Mouse (Mus musculus) right cerebral cortex, postnatal 36 days (tissue): ENCODE data around the gene C1galt1.

Experiments used
- DNase-seq, 2 experiments: peaks; one replicate each; pipeline ENCODE4 v3.0.0; 2022; ENCODE audit warnings: low spot score in 2 of 2, mixed read lengths in 1 of 2

Gene C1galt1

GRCm38 (mm10) chr6:7844802-7845679 is at the start of gene C1galt1:
C1galt1 (plus strand) TSS chr6:7844842.
- no peak for DNase-seq

DNA sequence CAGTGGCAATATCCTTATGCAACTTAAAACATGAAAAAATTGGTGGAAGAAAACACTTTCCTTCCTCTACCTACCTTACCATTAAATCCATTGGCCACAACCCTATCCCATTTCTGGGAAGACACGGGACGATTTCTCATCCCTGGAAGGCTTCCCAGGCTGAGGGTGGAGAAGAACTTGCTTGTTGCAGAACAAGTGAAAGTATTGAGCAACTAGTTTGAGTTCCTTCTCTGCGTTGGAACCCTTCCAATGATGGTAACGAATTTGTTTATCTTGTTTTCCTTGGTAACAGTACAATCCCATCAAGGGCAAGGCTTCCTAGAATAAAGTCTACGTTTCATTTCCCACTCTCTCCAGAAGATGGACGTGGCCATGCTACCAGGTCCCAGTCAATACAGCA is 44.7 kb upstream of the C1galt1 start:
- no peak for DNase-seq

- DNase-seq, result no peak
These were observed 40.7 kb upstream of the C1galt1 start for GRCm38 (mm10) chr6:7803765-7804542.

DNA sequence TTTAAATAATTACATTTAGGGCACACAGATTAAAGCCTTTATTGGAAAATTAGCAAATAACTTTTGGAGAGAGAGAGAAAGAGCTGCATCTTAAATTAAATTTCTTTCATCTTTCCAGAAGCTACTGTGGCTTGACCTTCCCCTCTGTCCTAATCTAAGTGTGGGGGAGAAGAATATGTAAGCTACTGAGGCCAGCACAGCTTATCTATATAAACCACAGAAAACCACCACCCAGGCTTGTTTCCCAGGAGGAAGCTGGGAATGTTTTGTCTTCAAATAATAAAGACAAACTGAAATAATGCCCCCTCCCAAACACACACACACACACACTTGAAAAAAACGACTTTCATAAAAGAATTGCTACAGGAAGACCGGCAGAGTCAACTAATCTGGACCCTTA is 30.5 kb upstream of the C1galt1 start:
- no peak for DNase-seq

DNA sequence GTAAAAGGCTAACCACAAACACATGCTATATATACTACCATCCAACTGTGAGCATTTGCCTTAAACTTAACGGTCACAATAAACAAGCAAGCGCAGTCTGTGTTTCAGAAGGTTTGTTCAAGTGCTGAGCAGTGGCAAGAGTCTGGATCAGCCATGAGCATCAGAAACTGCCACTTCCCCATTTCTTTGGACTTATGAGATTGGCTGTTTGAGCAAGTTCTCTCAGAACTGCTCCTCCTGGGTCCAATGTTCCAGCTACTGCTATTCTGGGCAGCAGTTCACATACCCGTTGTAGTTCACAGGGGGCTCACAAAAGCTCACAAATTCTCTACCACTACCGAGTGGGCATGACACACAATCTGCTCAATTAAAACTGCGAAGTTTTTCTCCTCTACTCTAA is 28.4 kb upstream of the C1galt1 start:
- DNase-seq, result no peak

DNA sequence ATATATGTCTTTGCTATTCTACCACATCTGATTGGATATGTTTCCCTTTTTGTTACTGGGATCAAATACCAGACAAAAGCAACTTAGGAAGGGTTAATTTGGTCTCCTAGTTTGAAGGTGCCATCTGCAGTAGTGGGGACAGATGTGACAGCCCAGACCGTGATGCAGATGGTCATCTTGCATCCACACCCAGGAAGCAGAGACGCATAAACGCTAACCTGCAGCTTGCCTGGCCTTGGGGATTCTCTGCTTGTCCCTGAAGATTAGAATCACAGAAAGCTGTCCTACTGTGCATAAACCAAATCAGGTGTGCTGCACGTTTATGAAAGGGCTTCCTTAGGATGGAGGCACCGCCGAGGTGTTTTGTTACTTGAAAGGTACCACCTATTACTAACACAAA is 22.0 kb upstream of the C1galt1 start:
- no peak for DNase-seq

- no peak for DNase-seq
These were observed 13.8 kb upstream of the C1galt1 start for GRCm38 (mm10) chr6:7830793-7831192.

GRCm38 (mm10) chr6:7832564-7833175 is 12.0 kb upstream of the C1galt1 start:
- DNase-seq, result no peak

DNA sequence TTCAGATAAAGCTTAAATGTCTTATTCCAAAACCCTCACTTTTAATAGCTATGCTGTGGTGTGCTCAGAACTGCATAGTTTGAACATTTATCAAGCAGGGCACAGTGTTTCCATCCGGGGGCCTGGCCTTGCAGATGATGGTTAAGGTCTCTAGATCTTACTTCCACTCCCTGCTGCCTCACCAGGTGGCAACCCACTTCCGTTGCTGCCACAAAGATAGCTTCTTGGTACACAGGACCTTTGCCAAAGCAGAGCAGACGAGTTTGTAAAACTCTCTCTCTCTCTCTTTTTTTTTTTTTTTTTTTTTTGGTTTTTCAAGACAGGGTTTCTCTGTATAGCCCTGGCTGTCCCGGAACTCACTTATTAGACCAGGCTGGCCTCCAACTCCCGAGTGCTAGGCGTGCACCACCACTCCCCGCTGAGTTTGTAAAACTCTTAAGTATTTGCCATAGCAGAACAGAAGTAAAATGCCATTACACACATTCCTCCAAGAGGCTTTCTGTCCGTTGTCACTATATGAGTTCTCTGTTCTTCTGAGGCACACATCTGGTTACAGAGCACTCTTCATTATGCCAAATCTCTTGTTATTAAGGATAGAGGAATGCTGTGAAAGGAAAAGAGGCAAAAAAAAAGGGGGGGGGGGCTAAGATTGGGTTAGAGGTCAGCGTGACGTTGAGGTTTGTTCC is 773 bp upstream of the C1galt1 start:
- DNase-seq, result no peak

- peak; percentile 92 to 96 for DNase-seq
These were observed 235 bp upstream of the C1galt1 start for GRCm38 (mm10) chr6:7844412-7844801.

DNA sequence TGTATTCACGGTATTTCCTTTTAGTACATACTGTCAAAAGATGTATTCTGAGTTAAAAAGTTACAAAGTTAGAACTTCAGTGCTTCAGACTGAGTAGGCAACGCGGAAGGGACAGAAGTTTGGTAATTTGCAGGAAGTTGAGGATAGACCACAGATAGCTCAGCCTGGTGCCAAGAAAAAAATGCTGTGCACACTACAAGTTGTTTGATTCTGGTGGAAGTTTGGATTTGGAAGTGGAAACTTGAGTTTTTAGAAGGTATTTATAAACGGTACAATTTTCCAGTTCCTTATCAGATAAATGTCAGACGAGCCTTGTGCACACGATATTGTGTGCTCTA is 1.0 kb downstream of the C1galt1 start:
- DNase-seq, result no peak

DNA sequence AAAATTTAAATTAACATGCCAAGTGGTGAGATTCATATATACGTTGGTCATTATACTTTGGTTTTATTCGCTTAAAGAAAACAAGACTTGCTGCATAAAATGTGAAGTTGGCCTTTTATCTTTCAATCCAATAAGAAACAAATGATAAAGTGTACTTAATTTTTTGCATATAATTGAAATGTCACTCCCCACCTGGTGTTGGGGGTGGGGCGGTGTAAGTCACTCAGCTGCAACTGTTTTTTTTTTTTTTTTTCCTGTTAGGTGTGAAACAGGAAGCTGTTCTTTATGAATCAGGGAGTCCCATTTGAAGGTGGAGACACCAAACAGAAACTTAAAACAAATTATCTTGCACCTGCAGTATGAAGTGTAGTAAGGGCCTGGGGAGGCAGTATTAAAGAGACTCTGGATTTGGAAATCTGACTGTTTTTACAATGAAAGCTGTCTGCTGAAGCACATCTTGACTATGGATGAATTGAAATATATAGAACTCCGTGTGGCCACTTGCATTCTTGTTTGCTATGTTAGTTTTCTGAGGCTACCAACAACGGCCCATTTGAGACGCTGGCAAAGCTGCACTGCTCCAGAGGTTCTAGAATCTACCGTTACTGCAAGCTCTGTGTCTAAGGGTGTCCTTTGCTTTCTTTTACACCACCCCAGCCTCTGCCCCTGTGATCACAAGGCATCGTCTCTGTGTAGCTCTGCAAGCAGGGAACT is 2.2 kb downstream of the C1galt1 start:
- DNase-seq, result no peak

- DNase-seq, result no peak
These were observed 3.4 kb downstream of the C1galt1 start for GRCm38 (mm10) chr6:7847890-7848508.

DNA sequence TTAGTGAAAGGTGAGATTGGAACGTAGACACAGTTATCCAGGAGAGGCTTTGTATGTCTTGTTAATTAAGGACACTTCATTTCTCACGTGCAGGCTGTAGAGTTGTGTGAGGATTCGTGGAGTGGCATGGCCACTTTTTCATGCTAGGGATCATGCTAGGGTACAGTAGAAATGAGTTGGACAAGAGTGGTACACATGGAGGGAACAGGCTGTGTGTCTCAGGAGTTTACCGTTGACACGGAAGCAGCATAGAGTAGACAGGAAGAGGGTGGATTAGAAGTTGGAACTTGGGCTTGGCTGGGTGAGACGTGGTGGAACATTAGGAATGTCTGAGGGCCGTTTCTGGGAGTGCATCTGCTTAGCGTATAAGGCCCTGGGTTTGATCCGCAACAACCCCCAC is 4.1 kb downstream of the C1galt1 start:
- no peak for DNase-seq

DNA sequence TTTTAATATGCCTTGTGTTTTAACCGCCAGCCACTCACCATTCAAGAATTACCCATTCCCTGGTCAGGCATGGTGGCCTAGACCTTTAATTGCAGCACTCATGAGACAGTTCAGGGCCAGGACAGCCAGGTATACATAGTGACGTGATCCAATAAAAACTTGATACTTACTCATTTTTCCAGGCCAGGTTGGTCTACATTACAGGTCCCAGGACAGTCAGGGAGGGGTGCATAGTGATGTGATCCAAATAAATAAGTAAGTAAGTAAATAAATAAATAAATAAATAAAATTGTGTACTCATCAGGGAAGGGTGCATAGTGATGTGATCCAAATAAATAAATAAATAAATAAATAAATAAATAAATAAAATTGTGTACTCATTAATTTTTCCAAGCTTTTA is 6.4 kb downstream of the C1galt1 start:
- DNase-seq, result no peak

- no peak for DNase-seq
These were observed 8.3 kb downstream of the C1galt1 start for GRCm38 (mm10) chr6:7852919-7853318.

- DNase-seq, result no peak
These were observed 8.8 kb downstream of the C1galt1 start for GRCm38 (mm10) chr6:7853461-7853860.

GRCm38 (mm10) chr6:7856682-7857290 is 12.1 kb downstream of the C1galt1 start:
- DNase-seq, result no peak

- DNase-seq, result no peak
These were observed 13.0 kb downstream of the C1galt1 start for GRCm38 (mm10) chr6:7857356-7858247.

DNA sequence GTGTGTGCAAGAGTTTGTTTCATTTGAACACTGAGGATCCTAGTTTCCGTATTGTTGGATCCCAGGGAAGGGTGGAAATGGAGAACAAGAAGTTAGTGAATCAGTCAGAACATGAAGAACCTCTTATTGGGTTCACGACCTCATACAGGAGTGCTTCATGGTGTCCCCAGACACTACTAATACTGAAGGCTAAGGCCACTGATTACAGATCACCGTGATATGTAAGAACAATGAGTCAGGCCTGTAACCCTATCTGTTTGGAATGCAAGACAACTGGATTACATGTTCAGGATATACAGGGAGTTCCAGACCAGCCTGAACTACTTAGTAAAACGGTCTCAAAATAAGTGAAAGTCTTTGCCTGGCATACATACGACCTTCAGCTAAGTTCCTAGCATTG is 13.9 kb downstream of the C1galt1 start:
- no peak for DNase-seq
